Mouse (Mus musculus): ENCODE results near the gene Lrrc10b. TPM values are rescaled to one million over a fixed set of nuclear protein-coding genes. Genes with fewer than 3 reads are reported as not detected.

The Lrrc10b gene
- polyA plus RNA-seq, 1 experiment: not detected

GRCm38 (mm10) chr19:10426312-10426711, 31.0 kb downstream of the Lrrc10b start:
- Histone ChIP-seq H3K27ac (ENCODE audit: control insufficient read depth, insufficient read depth, low read depth, low read length, poor library complexity) (no peak overlapping the region), H3K4me3 (replicated peaks; ENCODE audit: control insufficient read depth, low read depth, low read length) (no peak overlapping the region), H3K4me1 (ENCODE audit: control insufficient read depth, insufficient read depth, low read length) (no peaks in the 10 kb centered on the region)
- 45% methylated on average over 25 of the region's 25 CpGs for WGBS
- TF ChIP-seq CTCF (IDR thresholded peaks at IDR 0.05; ENCODE audit: control insufficient read depth, insufficient read depth, low read length): no peak
- no peak for TF ChIP-seq POLR2A (IDR thresholded peaks at IDR 0.05; ENCODE audit: borderline replicate concordance, control insufficient read depth, low read depth, low read length)

GRCm38 (mm10) chr19:10425484-10426270, 31.6 kb downstream of the Lrrc10b start:
- WGBS: 42% methylated on average over 13 of the region's 13 CpGs
- Histone ChIP-seq H3K4me3 (replicated peaks; ENCODE audit: control insufficient read depth, low read depth, low read length) (no peak overlapping the region), H3K27ac (ENCODE audit: control insufficient read depth, insufficient read depth, low read depth, low read length, poor library complexity) (no peak overlapping the region), H3K4me1 (ENCODE audit: control insufficient read depth, insufficient read depth, low read length) (no peaks in the 10 kb centered on the region)
- TF ChIP-seq POLR2A (IDR thresholded peaks at IDR 0.05; ENCODE audit: borderline replicate concordance, control insufficient read depth, low read depth, low read length) (no peak), CTCF (IDR thresholded peaks at IDR 0.05; ENCODE audit: control insufficient read depth, insufficient read depth, low read length) (no peak)

GRCm38 (mm10) chr19:10424751-10425150, 32.5 kb downstream of the Lrrc10b start:
- WGBS: 64% methylated on average over 1 of the region's 1 CpGs
- Histone ChIP-seq H3K4me1 (ENCODE audit: control insufficient read depth, insufficient read depth, low read length) (no peaks in the 10 kb centered on the region), H3K4me3 (replicated peaks; ENCODE audit: control insufficient read depth, low read depth, low read length) (no peak overlapping the region), H3K27ac (ENCODE audit: control insufficient read depth, insufficient read depth, low read depth, low read length, poor library complexity) (no peak overlapping the region)
- no peak for TF ChIP-seq POLR2A (IDR thresholded peaks at IDR 0.05; ENCODE audit: borderline replicate concordance, control insufficient read depth, low read depth, low read length)
- no peak for TF ChIP-seq CTCF (IDR thresholded peaks at IDR 0.05; ENCODE audit: control insufficient read depth, insufficient read depth, low read length)

- TF ChIP-seq CTCF (IDR thresholded peaks at IDR 0.05; ENCODE audit: control insufficient read depth, insufficient read depth, low read length) (no peak), POLR2A (IDR thresholded peaks at IDR 0.05; ENCODE audit: borderline replicate concordance, control insufficient read depth, low read depth, low read length) (no peak)
- WGBS: 7% methylated on average over 53 of the region's 53 CpGs
- Histone ChIP-seq H3K27ac (ENCODE audit: control insufficient read depth, insufficient read depth, low read depth, low read length, poor library complexity) (no peak overlapping the region), H3K4me3 (replicated peaks; ENCODE audit: control insufficient read depth, low read depth, low read length) (no peak overlapping the region), H3K4me1 (ENCODE audit: control insufficient read depth, insufficient read depth, low read length) (no peaks in the 10 kb centered on the region)
Measured at GRCm38 (mm10) chr19:10421986-10422976, 35.0 kb downstream of the Lrrc10b start.

GRCm38 (mm10) chr19:10417436-10417835, 39.8 kb downstream of the Lrrc10b start:
- 70% methylated on average over 12 of the region's 12 CpGs for WGBS
- no peaks in the 10 kb centered on the region for H3K4me1 ChIP-seq (ENCODE audit: control insufficient read depth, insufficient read depth, low read length)
- no peak for TF ChIP-seq POLR2A (IDR thresholded peaks at IDR 0.05; ENCODE audit: borderline replicate concordance, control insufficient read depth, low read depth, low read length)
- no peak for TF ChIP-seq CTCF (IDR thresholded peaks at IDR 0.05; ENCODE audit: control insufficient read depth, insufficient read depth, low read length)
- H3K4me3 ChIP-seq (replicated peaks; ENCODE audit: control insufficient read depth, low read depth, low read length): no peak overlapping the region
- no peak overlapping the region for H3K27ac ChIP-seq (ENCODE audit: control insufficient read depth, insufficient read depth, low read depth, low read length, poor library complexity)

- TF ChIP-seq POLR2A (IDR thresholded peaks at IDR 0.05; ENCODE audit: borderline replicate concordance, control insufficient read depth, low read depth, low read length) (no peak), CTCF (IDR thresholded peaks at IDR 0.05; ENCODE audit: control insufficient read depth, insufficient read depth, low read length) (no peak)
- 63% methylated on average over 8 of the region's 8 CpGs for WGBS
- Histone ChIP-seq H3K27ac (ENCODE audit: control insufficient read depth, insufficient read depth, low read depth, low read length, poor library complexity) (no peak overlapping the region), H3K4me3 (replicated peaks; ENCODE audit: control insufficient read depth, low read depth, low read length) (no peak overlapping the region), H3K4me1 (ENCODE audit: control insufficient read depth, insufficient read depth, low read length) (no peaks in the 10 kb centered on the region)
Measured at GRCm38 (mm10) chr19:10416889-10417288, 40.4 kb downstream of the Lrrc10b start.

- Histone ChIP-seq H3K4me3 (replicated peaks; ENCODE audit: control insufficient read depth, low read depth, low read length) (no peak overlapping the region), H3K27ac (ENCODE audit: control insufficient read depth, insufficient read depth, low read depth, low read length, poor library complexity) (no peak overlapping the region), H3K4me1 (ENCODE audit: control insufficient read depth, insufficient read depth, low read length) (no peaks in the 10 kb centered on the region)
- no peak for TF ChIP-seq CTCF (IDR thresholded peaks at IDR 0.05; ENCODE audit: control insufficient read depth, insufficient read depth, low read length)
- no peak for TF ChIP-seq POLR2A (IDR thresholded peaks at IDR 0.05; ENCODE audit: borderline replicate concordance, control insufficient read depth, low read depth, low read length)
- 55% methylated on average over 5 of the region's 5 CpGs for WGBS
Measured at GRCm38 (mm10) chr19:10415508-10415907, 41.8 kb downstream of the Lrrc10b start.

GRCm38 (mm10) chr19:10413701-10414242, 43.5 kb downstream of the Lrrc10b start:
- 5% methylated on average over 19 of the region's 19 CpGs for WGBS
- H3K4me1 ChIP-seq (ENCODE audit: control insufficient read depth, insufficient read depth, low read length): no peaks in the 10 kb centered on the region
- H3K27ac ChIP-seq (ENCODE audit: control insufficient read depth, insufficient read depth, low read depth, low read length, poor library complexity): no peak overlapping the region
- no peak for TF ChIP-seq CTCF (IDR thresholded peaks at IDR 0.05; ENCODE audit: control insufficient read depth, insufficient read depth, low read length)
- no peak for TF ChIP-seq POLR2A (IDR thresholded peaks at IDR 0.05; ENCODE audit: borderline replicate concordance, control insufficient read depth, low read depth, low read length)
- H3K4me3 ChIP-seq (replicated peaks; ENCODE audit: control insufficient read depth, low read depth, low read length): no peak overlapping the region

Other genes starting within 250 kb of the Lrrc10b start
- gene Myrf, start 216.7 kb downstream of the Lrrc10b start, polyA plus RNA-seq (2011; ENCODE audit: insufficient read depth, insufficient read length, low replicate concordance, missing spikeins): 0.35 TPM in 1 of 2 replicates, not detected in the other
- gene Dagla, start 152.6 kb downstream of the Lrrc10b start, polyA plus RNA-seq (2011; ENCODE audit: insufficient read depth, insufficient read length, low replicate concordance, missing spikeins): 0.18 TPM in 1 of 2 replicates, not detected in the other
- gene Syt7, start 68.4 kb downstream of the Lrrc10b start, polyA plus RNA-seq (2011; ENCODE audit: insufficient read depth, insufficient read length, low replicate concordance, missing spikeins): 0.37 and 1.9 TPM in 2 replicates
- gene Ppp1r32, start 25.5 kb upstream of the Lrrc10b start, polyA plus RNA-seq (2011; ENCODE audit: insufficient read depth, insufficient read length, low replicate concordance, missing spikeins): 1.00 and 2.9 TPM in 2 replicates
- gene Cpsf7, start 67.8 kb upstream of the Lrrc10b start, polyA plus RNA-seq (2011; ENCODE audit: insufficient read depth, insufficient read length, low replicate concordance, missing spikeins): 46.7 and 87.1 TPM in 2 replicates
- 23.6 and 31.2 TPM in 2 replicates for gene Sdhaf2, start 68.7 kb upstream of the Lrrc10b start, polyA plus RNA-seq (2011; ENCODE audit: insufficient read depth, insufficient read length, low replicate concordance, missing spikeins)
- 18.5 and 25.1 TPM in 2 replicates for gene Tmem216, start 98.8 kb upstream of the Lrrc10b start, polyA plus RNA-seq (2011; ENCODE audit: insufficient read depth, insufficient read length, low replicate concordance, missing spikeins)
- gene Cyb561a3, start 119.7 kb upstream of the Lrrc10b start, polyA plus RNA-seq (2011; ENCODE audit: insufficient read depth, insufficient read length, low replicate concordance, missing spikeins): 17.7 and 34.4 TPM in 2 replicates
- 7.2 and 16.5 TPM in 2 replicates for gene Tmem138, start 119.9 kb upstream of the Lrrc10b start, polyA plus RNA-seq (2011; ENCODE audit: insufficient read depth, insufficient read length, low replicate concordance, missing spikeins)
- gene Ddb1, start 147.9 kb upstream of the Lrrc10b start, polyA plus RNA-seq (2011; ENCODE audit: insufficient read depth, insufficient read length, low replicate concordance, missing spikeins): 59.3 and 107 TPM in 2 replicates
- gene Tkfc, start 148.2 kb upstream of the Lrrc10b start, polyA plus RNA-seq (2011; ENCODE audit: insufficient read depth, insufficient read length, low replicate concordance, missing spikeins): 3.7 and 5.3 TPM in 2 replicates
- gene Vwce, start 176.7 kb upstream of the Lrrc10b start, polyA plus RNA-seq (2011; ENCODE audit: insufficient read depth, insufficient read length, low replicate concordance, missing spikeins): 0.41 and 0.77 TPM in 2 replicates
- gene Pga5, start 220.6 kb upstream of the Lrrc10b start, polyA plus RNA-seq (2011; ENCODE audit: insufficient read depth, insufficient read length, low replicate concordance, missing spikeins): not detected in 2 replicates
- gene Vps37c, start 231.3 kb upstream of the Lrrc10b start, polyA plus RNA-seq (2011; ENCODE audit: insufficient read depth, insufficient read length, low replicate concordance, missing spikeins): 14.4 and 29.5 TPM in 2 replicates